Mouse (Mus musculus) right cerebral cortex, postnatal 10 days (tissue): ENCODE measurements around the gene Sox5.

ENCODE experiments used
- DNase-seq, 2 experiments: peaks; one replicate each; pipeline ENCODE4 v3.0.0; 2021; ENCODE audit warnings: low spot score in 2 of 2

The Sox5 gene

GRCm38 (mm10) chr6:144042936-144043335 lies 738.8 kb downstream of the Sox5 start:
- no peak for DNase-seq

- DNase-seq: no peak
Measured at GRCm38 (mm10) chr6:144041941-144042340, 739.8 kb downstream of the Sox5 start.

- no peak for DNase-seq
Measured at GRCm38 (mm10) chr6:144041188-144041587, 740.6 kb downstream of the Sox5 start.

GRCm38 (mm10) chr6:144040349-144040748 lies 741.4 kb downstream of the Sox5 start:
- DNase-seq: no peak

DNA sequence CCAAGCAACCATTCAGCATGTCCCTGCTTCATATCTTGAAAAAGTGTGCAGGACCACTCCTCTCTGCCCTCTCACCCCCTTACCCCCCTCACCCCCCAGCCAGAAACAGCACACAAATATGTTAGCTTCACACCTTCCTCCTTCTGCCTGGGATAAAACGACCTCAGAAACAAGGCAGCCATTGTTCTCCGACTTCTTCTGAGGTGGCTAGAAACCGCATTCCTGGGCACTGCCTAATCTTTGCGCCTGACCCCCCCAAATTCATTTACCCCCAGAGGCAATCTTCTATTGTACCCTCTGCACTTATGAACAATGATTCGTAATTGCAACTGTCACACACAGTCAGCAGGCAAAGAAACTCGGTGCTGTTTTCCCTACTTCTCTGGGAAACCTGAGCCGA lies 742.6 kb downstream of the Sox5 start:
- no peak for DNase-seq

GRCm38 (mm10) chr6:144033191-144033590 lies 748.6 kb downstream of the Sox5 start:
- DNase-seq: no peak

GRCm38 (mm10) chr6:144016929-144017328 lies 764.8 kb downstream of the Sox5 start:
- DNase-seq: no peak

GRCm38 (mm10) chr6:144011880-144012524 lies 769.8 kb downstream of the Sox5 start:
- no peak for DNase-seq

DNA sequence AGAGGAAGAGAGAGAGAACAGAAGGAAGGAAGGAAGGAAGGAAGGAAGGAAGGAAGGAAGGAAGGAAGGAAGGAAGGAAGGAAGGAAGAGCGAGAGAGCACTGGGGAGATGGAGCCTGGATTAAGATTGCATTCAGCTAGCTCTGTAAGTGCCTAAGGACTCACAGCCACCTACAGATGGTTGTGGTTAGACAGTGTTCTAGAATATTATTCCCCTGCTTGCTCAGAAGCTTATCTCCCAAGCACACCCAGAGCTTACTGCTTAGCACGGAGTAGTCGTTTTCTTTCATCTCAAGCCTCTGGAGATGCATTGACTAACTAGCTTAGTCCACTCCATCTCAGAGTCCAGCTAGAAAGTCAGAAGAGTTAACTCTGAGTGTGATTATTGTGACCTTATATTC lies 770.8 kb downstream of the Sox5 start:
- no peak for DNase-seq

- no peak for DNase-seq
Measured at GRCm38 (mm10) chr6:144010285-144010684, 771.5 kb downstream of the Sox5 start.

DNA sequence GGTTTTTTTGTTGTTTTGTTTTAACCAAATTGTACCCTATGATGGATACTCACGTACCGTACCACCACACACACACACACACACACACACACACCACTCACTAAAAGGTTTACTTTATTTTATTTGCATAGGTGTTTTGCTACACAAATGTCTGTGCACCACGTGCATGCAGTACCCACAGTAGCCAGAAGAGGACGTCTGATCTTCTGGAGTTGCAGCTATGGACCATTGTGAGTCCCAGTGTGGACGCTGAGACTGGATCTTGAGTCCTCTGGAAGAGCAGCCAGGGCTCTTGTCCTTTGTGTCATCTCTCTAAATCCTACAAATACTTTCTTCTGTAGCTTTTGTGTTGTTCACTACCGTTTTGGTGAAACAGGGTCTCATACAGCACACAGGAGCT lies 776.6 kb downstream of the Sox5 start:
- no peak for DNase-seq

GRCm38 (mm10) chr6:143998201-143998600 lies 783.6 kb downstream of the Sox5 start:
- DNase-seq: no peak

GRCm38 (mm10) chr6:143997616-143998015 lies 784.2 kb downstream of the Sox5 start:
- DNase-seq: no peak

- no peak for DNase-seq
Measured at GRCm38 (mm10) chr6:143995046-143995445, 786.7 kb downstream of the Sox5 start.

DNA sequence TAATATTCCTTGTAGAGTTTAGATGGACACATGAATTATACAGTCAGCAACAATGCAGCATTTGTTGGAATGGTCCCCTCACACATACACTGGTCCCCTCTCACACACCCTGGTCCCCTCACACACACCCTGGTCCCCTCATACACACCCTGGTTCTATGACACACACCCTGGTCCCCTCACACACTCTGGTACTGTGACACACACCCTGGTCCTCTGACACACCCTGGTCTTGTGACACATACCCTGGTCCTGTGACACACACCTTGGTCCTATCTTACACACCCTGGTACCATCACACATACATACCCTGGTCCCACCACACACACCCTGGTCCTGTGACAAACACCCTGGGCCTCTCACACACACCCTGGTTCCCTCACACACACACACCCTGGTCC lies 794.2 kb downstream of the Sox5 start:
- no peak for DNase-seq

DNA sequence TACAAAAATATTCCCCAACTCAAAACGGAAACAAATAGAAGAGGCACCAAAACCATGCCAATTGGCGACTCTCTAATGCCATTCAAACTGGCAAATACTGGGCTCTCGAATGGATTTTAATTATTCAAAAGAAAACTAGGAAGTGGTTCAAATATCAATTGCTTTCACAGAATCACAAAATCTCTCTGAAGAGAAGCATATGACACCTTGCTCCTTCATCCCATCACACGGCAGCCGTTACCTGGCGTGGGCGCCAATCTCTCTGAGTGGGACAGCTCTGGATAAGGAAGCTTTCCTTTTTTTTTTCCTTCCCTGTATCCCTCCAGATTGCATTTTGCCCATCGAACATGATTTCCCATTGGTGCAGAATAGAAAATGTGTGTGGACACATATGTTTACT lies 801.6 kb downstream of the Sox5 start:
- no peak for DNase-seq

DNA sequence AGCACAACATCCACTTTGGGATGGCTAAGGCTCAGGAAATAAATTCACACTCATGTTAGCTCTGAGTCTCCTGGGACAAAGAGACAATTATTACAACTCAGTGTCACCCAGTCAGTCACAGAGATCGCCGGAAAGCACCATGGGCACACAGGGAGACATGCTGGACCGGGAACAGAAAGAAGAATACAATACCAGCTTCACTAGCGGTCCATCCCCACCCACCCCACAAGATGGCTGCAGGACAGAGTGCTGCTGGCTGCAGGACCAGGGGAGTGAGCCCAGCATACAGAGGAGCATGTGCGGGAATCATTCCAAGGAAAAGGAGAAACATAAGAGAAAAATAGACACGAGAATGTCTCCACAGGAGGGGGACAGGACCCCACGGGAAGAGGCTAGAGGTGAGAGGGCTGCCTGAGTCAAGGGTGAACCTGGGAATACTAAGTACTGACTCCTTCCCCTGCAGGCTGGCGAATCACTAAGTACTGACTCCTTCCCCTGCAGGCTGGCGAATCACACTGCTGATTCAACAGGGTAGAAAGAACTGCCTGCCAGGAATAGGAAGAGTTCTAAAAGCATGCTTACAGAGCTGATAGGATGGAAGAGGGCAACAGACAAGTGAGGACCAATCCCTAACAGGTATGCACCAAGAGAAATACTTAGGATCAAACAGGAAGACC lies 813.9 kb downstream of the Sox5 start:
- DNase-seq: no peak

GRCm38 (mm10) chr6:143960487-143960886 lies 821.3 kb downstream of the Sox5 start:
- DNase-seq: no peak

DNA sequence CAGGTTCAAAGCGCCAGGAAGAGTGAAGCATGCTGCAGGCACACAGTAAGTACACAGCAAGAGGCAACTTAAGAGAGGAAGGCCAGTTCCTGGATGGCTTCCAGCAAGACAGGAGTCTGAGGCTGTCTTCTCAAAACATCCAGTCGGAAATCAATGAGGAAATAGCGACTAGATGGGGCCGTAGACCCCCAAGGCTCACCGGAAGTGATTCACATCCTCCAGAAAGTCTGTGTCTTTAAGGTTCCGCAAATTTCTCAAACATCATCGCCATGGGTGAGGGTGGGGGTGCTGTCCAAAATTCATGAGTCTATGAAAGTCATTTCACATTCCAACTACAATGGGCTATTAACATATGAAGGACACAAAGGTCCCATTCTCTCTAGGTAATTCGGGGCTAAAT lies 821.7 kb downstream of the Sox5 start:
- DNase-seq: no peak

- no peak for DNase-seq
Measured at GRCm38 (mm10) chr6:143958372-143958771, 823.4 kb downstream of the Sox5 start.

GRCm38 (mm10) chr6:143957063-143957462 lies 824.7 kb downstream of the Sox5 start:
- DNase-seq: no peak

DNA sequence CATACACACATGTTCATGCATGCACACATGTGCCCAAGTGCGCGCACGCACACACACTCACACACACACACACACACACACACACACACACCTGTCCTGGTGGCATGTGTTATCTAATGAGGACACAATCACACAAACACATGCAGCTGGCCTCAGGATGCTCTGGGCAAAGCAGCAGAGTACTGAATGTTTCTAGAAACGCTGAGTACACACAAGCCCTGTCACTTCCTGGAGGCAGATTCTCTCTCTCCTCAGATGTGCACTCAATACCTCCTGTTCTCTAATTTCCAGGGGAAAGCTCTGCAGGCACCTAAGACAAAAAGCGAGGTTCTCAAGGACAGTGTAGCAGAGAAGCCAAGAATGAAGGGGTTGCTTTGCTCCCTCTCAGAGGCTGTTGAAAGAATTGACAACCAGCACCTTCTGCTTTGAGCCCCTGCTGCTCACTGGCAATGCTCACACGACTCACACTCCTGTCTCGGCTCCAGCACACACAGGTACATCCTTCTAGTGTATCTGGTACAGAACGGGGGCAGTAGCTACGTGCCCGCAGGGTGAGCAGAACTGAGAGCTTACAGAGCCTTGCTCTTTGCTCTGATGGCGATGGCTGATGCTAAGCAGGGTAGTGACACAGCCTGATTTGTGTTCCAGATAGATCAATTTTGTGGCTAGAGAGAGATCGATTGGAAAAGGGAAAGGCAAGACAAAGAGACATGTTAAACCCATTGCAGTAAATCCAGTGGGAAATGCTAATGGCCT lies 833.0 kb downstream of the Sox5 start:
- no peak for DNase-seq

GRCm38 (mm10) chr6:143948071-143948470 lies 833.7 kb downstream of the Sox5 start:
- no peak for DNase-seq
